Mouse (Mus musculus): ENCODE data around the gene Eif3k.

DNA sequence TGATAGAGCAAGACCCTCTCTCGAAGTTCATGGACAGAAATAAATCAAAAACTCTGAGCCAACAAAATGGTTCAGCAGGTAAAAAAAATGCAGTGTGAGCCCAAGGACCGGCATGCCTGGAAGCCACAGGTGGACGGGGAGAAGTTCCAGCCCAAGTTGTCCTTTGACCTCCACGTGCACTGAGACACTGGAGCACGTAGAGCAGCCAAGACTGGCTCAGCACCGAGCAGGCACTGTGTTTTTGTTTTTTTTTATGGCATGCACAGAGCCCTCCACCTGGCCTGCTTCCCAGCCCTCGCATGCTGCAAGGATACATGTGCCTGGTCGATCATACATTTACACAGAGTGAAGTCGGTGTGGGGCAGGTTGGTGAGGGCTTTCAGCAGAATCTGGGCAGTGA lies 4.1 kb downstream of the Eif3k start:
- TF ChIP-seq EP300 (IDR thresholded peaks at IDR 0.05; ENCODE audit: low read depth) (no peak), CTCF (IDR thresholded peaks at IDR 0.05; ENCODE audit: low read depth) (no peak)

All from liver, postnatal 0 days (tissue).